Mouse (Mus musculus): ENCODE measurements around the gene Phc3.

- TF ChIP-seq CTCF (IDR thresholded peaks at IDR 0.05; ENCODE audit: borderline replicate concordance, insufficient read depth, low read length) (no peak), POLR2A (IDR thresholded peaks at IDR 0.05; ENCODE audit: low read depth, low read length) (no peak)
Measured at GRCm38 (mm10) chr3:30868625-30869024, 100.6 kb downstream of the Phc3 start.
